Mouse (Mus musculus) CH12F3 (cell line): ENCODE measurements at regions not wholly inside any gene's neighbourhood (a gene's known extent, or its start where the extent isn't known, plus 50 kb on each side); places are given as distances from the start of the nearest gene placed in this dataset.

Experiments used
- in situ Hi-C: fragments of 300-500 bp; cut with MboI; formaldehyde crosslinking; loops from 2 replicates; pipeline ENCODE4 v1.14.3; 2020; ENCODE audit warnings: low sequenced_read_pairs

GRCm38 (mm10) chr16:87295727-87296126 is 58.3 kb upstream of the N6amt1 start:
- in situ Hi-C loops: no loop called here

- in situ Hi-C loops: no loop called here
Measured at GRCm38 (mm10) chr16:87292826-87293225, 61.2 kb upstream of the N6amt1 start.

- in situ Hi-C loops: no loop called here
Measured at GRCm38 (mm10) chr16:87291716-87292115, 62.3 kb upstream of the N6amt1 start.

GRCm38 (mm10) chr16:87285639-87286038 is 68.3 kb upstream of the N6amt1 start:
- in situ Hi-C loops: no loop called here

- in situ Hi-C loops: no loop called here
Measured at GRCm38 (mm10) chr16:87284835-87285510, 69.0 kb upstream of the N6amt1 start.

GRCm38 (mm10) chr16:87278518-87278917 is 75.5 kb upstream of the N6amt1 start:
- in situ Hi-C loops: no loop called here

GRCm38 (mm10) chr16:87272363-87272762 is 81.6 kb upstream of the N6amt1 start:
- in situ Hi-C loops: no loop called here

- in situ Hi-C loops: no loop called here
Measured at GRCm38 (mm10) chr16:87267954-87268804, 85.8 kb upstream of the N6amt1 start.

- in situ Hi-C loops: no loop called here
Measured at GRCm38 (mm10) chr16:87267517-87267916, 86.5 kb upstream of the N6amt1 start.

GRCm38 (mm10) chr16:87263571-87263970 is 90.4 kb upstream of the N6amt1 start:
- in situ Hi-C loops: no loop called here

- in situ Hi-C loops: no loop called here
Measured at GRCm38 (mm10) chr16:87263041-87263440, 90.9 kb upstream of the N6amt1 start.

GRCm38 (mm10) chr16:87262497-87262896 is 91.5 kb upstream of the N6amt1 start:
- in situ Hi-C loops: no loop called here

- in situ Hi-C loops: no loop called here
Measured at GRCm38 (mm10) chr16:87261527-87261926, 92.5 kb upstream of the N6amt1 start.

- in situ Hi-C loops: no loop called here
Measured at GRCm38 (mm10) chr16:87254736-87255135, 99.2 kb upstream of the N6amt1 start.

- in situ Hi-C loops: no loop called here
Measured at GRCm38 (mm10) chr16:87250531-87250930, 103.5 kb upstream of the N6amt1 start.

GRCm38 (mm10) chr16:87249903-87250302 is 104.1 kb upstream of the N6amt1 start:
- in situ Hi-C loops: loop anchor here (5.0 kb wide), 1 partner anchor 1443 kb away; no protein-coding TSS in a partner anchor

GRCm38 (mm10) chr16:87248501-87249030 is 105.4 kb upstream of the N6amt1 start:
- in situ Hi-C loops: loop anchor here (5.0 kb wide), 1 partner anchor 1441 kb away; no protein-coding TSS in a partner anchor

- in situ Hi-C loops: loop anchor here (5.0 kb wide), 1 partner anchor 1439 kb away; no protein-coding TSS in a partner anchor
Measured at GRCm38 (mm10) chr16:87245933-87246791, 107.8 kb upstream of the N6amt1 start.

GRCm38 (mm10) chr16:87245441-87245840 is 108.5 kb upstream of the N6amt1 start:
- in situ Hi-C loops: loop anchor here (5.0 kb wide), 1 partner anchor 1438 kb away; no protein-coding TSS in a partner anchor

GRCm38 (mm10) chr16:87242027-87242426 is 112.0 kb upstream of the N6amt1 start:
- in situ Hi-C loops: no loop called here

- in situ Hi-C loops: no loop called here
Measured at GRCm38 (mm10) chr16:87239105-87239504, 114.9 kb upstream of the N6amt1 start.
